Mouse (Mus musculus) liver, embryonic 14.5 days (tissue): ENCODE data around the gene Des. TPM values are rescaled to one million over a fixed set of nuclear protein-coding genes. Genes with fewer than 3 reads are reported as not detected.

Experiments used
- ATAC-seq: fragments of 200-750 bp; cut with Nextera tagmentation; 2 replicates; pipeline ENCODE4 v1.8.0; 2017; ENCODE audit warnings: moderate number of reproducible peaks, mild to moderate bottlenecking, moderate library complexity; ENCODE audit not compliant: insufficient read depth
- DNase-seq, 3 experiments: peaks; one replicate each; pipeline ENCODE4 v3.0.0-alpha.2; 2012 to 2013; ENCODE audit warnings: low read depth in 3 of 3, low spot score in 3 of 3
- H3K27ac ChIP-seq: fragments of 300-500 bp; sonication (generic); 2 replicates; pipeline ENCODE4 v1.5.1; 2014; ENCODE audit warnings: moderate library complexity, mild to moderate bottlenecking, control low read depth, inconsistent platforms
- H3K27me3 ChIP-seq: fragments of 300-500 bp; sonication (generic); 2 replicates; pipeline ENCODE4 v1.6.1; 2014; ENCODE audit warnings: mild to moderate bottlenecking, low read length, moderate library complexity; ENCODE audit not compliant: control insufficient read depth, insufficient read depth
- H3K36me3 ChIP-seq: fragments of 300-500 bp; sonication (generic); replicated peaks from 2 replicates; pipeline ENCODE4 v1.6.1; 2014; ENCODE audit warnings: low read depth; ENCODE audit not compliant: control insufficient read depth, insufficient read depth
- H3K4me1 ChIP-seq, 2 experiments: fragments of 200-500 bp in 1 of 2; fragments of 300-500 bp in 1 of 2; sonication (generic) in 1 of 2; replicated peaks; 2 replicates each; pipeline ENCODE4 v1.6.1; 2012 to 2014; ENCODE audit warnings: antibody characterized with exemption in 1 of 2, inconsistent platforms in 1 of 2, low read length in 1 of 2; ENCODE audit not compliant: control insufficient read depth in 2 of 2, insufficient read depth in 2 of 2
- H3K4me2 ChIP-seq: fragments of 300-500 bp; sonication (generic); 2 replicates; pipeline ENCODE4 v1.6.1; 2014; ENCODE audit warnings: low read depth, mild to moderate bottlenecking, control low read depth, moderate library complexity
- H3K4me3 ChIP-seq, 2 experiments: fragments of 200-500 bp in 1 of 2; fragments of 300-500 bp in 1 of 2; sonication (generic) in 1 of 2; 2 replicates each; pipeline ENCODE4 v1.5.1; 2012 to 2014; ENCODE audit warnings: low read depth in 2 of 2, low read length in 2 of 2, mild to moderate bottlenecking in 2 of 2, control low read depth in 1 of 2, inconsistent platforms in 1 of 2, moderate library complexity in 1 of 2; ENCODE audit not compliant: insufficient read depth in 1 of 2
- H3K9ac ChIP-seq: fragments of 300-500 bp; sonication (generic); replicated peaks from 2 replicates; pipeline ENCODE4 v1.6.1; 2014; ENCODE audit warnings: mild to moderate bottlenecking, control low read depth, moderate library complexity
- H3K9me3 ChIP-seq: fragments of 300-500 bp; sonication (generic); 2 replicates; pipeline ENCODE4 v1.6.1; 2016; ENCODE audit warnings: low read length, mixed read lengths; ENCODE audit not compliant: control insufficient read depth
- CTCF ChIP-seq: IDR thresholded peaks from 2 replicates; pipeline ENCODE4 v1.5.1; 2016; ENCODE audit warnings: antibody characterized with exemption, low read depth, control low read depth
- EP300 ChIP-seq: IDR thresholded peaks from 2 replicates; pipeline ENCODE4 v1.6.1; 2016; ENCODE audit warnings: antibody characterized with exemption, low read depth
- WGBS: fragments of 180-500 bp; shearing (Covaris S2); extraction: QIAGEN DNeasy Blood & Tissue Kit; methylation state at CpG from one replicate; pipeline ENCODE4 v1.1.7; 2014; ENCODE audit not compliant: insufficient replicate concordance; 5-methylcytosine and 5-hydroxymethylcytosine counted together
- polyA plus RNA-seq, 2 experiments: library from polyadenylated mRNA; depleted of rRNA in 1 of 2; stranded (reverse) in 1 of 2; unstranded in 1 of 2; fragments of >200 nt; fragmentation: Nextera tagmentation in 1 of 2; extraction: Ambion mirVana in 1 of 2; gene quantifications; 2 replicates each; pipeline versions ENCODE4 v1.2.1 to v1.2.3; 2012 to 2014

Des gene
- polyA plus RNA-seq, 2 experiments = 1.1 to 1.4 TPM

DNA sequence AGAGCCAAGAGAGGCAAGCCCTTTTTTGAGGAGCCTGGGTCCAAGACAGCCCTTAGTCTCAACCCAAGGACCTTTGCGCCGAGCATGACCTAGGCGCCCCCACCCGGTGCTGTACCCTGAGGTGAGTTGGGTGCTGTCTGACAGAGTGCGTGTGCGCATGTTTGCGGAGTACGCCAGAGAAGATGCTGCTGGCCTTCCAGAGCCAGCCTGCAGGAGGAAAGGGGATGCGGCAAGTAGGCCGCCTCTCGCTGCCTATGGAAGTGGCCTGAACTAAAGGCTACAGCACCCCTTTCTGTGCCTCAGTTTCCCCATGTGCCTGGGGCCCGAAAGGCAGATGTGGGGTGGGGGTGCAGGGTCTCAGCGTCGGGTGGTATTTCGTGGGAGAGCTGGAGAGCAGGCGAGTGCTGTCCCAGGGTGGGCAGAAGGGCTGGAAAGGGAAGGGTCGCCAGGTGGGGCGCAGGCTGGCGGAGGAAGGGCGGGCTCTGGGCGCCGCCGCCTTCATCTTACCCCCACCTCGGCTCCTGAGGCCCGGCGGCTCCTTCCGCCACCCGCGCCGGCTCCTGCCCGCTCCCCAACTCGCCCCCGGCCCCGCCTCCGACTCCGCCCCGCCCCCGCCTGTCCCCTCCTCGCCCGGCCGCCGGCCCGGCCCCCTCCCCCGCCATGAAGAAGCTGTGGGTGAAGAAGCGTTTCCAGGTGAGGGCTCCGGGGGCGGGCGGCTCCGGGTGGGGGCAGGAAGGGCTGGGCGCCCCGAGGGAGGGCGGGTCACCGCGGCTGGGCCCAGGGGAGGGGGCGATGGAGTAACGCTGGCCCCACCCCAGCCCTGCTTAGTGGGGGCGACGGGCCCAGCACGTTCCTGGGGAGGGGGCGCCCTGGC, 21.6 kb downstream of the Des start:
- Histone ChIP-seq H3K4me1 (no peaks in the 10 kb centered on the region), H3K9me3 (no peaks in the 10 kb centered on the region), H3K4me2 (peak overlapping the region; percentile 54), H3K4me3 (peak overlapping the region in 1 of 2 experiments; percentile 19; a peak in 2 of 4 replicates), H3K27me3 (peaks cover 28% of the 10 kb centered on the region), H3K27ac (no peak overlapping the region), H3K9ac (no peak overlapping the region), H3K36me3 (no peaks in the 10 kb centered on the region)
- DNase-seq = no peak
- ATAC-seq = no peak
- no peak for TF ChIP-seq EP300
- TF ChIP-seq CTCF = no peak
- 5% methylated on average over 47 of the region's 60 CpGs for WGBS

DNA sequence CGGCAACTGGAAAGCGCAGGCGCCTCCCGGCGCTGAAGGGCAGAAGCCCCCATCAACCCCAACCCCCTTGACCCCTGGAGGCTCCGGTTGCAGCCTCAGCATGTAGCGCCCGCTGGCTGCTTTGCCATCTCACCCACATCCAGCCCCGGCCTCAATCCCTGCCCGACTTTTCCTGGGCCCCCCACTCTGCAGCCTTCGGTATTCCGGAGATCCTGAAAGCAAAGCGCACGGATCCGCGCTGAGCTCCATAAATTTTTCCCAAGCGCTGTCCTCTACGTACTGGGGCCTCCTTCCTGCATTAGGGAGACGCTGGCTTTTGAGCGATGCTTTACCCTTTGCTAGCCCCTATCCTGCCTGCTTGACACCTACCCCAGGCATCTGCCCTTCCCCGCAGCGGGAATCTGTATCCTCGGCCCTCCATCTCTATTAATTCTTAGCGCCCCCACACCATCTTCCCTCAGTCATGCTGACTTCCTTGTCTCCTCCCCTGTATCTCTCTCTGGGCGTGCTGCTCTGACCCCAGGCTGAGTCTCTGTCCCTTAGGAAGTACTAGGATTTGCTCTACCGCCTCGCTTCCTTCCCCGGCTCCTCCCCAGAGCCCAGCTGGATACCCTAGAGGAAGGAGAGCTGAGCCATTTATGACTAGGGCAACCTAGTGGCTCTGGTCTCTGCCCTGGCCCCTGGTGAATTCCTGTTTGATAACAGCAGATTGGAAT, 22.4 kb downstream of the Des start:
- Histone ChIP-seq H3K4me2 (peak overlapping the region; percentile 54), H3K27ac (no peak overlapping the region), H3K4me1 (no peaks in the 10 kb centered on the region), H3K36me3 (no peaks in the 10 kb centered on the region), H3K4me3 (peak overlapping the region in 1 of 2 experiments; percentile 19; a peak in 2 of 4 replicates), H3K9me3 (no peaks in the 10 kb centered on the region), H3K9ac (no peak overlapping the region), H3K27me3 (peaks cover 36% of the 10 kb centered on the region)
- ATAC-seq (no peak), DNase-seq (no peak)
- 3% methylated on average over 28 of the region's 28 CpGs for WGBS
- TF ChIP-seq CTCF = no peak
- no peak for TF ChIP-seq EP300

DNA sequence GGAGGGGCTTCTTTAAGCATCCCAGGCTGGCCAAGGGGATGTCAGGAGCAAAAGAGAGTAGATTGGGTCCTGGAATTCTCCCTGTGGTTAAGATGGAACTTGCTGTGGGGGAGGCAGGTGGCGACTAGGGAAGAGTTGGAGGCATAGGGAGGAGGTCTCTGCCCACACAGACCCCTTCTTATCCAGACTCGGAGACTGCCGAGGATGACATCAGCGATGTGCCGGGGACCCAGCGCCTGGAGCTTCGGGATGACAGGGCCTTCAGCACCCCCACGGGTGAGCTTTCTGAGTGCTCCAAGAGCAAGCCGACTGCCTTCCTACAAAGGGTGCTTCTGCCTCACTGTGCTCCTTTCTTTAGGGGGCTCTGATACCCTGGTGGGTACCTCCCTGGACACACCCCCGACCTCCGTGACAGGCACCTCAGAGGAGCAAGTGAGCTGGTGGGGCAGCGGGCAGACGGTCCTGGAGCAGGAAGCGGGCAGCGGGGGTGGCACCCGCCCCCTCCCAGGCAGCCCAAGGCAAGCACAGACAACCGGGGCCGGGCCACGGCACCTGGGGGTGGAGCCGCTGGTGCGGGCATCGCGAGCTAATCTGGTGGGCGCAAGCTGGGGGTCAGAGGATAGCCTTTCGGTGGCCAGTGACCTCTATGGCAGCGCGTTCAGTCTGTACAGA, 24.5 kb downstream of the Des start:
- ATAC-seq = no peak
- 69% methylated on average over 27 of the region's 27 CpGs for WGBS
- H3K27me3 ChIP-seq = peaks cover 57% of the 10 kb centered on the region

DNA sequence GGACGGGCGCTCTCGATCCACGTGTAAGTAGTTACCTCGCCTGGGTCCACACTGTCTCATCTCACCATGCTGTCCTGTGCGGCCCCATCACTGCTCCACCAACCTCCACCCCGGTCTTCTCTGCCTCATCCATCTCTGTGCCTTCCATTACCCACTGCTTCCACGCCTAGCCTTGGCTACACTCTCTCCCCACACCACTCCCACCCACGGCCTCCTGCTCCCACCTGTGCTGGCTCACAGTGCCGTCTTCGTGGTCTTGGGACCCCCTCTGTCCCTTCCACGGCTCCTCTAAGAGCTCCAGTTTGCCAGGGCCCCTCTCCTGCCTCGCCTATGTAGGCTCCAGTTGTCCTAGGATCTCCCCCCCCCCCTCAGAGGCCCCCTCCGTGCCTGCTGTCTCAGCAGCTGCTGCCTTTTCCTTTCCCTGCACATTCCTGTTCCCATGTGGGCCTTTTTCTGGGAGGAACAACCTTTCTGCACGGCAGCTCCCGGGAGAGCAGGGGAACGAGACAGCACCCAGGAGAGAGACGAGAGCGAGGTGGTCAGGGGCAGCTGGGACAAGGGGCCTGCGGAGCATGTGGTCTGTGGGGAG, 25.1 kb downstream of the Des start:
- H3K4me2 ChIP-seq = no peak overlapping the region
- DNase-seq (no peak), ATAC-seq (no peak)
- H3K9ac ChIP-seq = no peak overlapping the region
- no peaks in the 10 kb centered on the region for H3K36me3 ChIP-seq
- H3K9me3 ChIP-seq = no peaks in the 10 kb centered on the region
- TF ChIP-seq EP300 (no peak), CTCF (no peak)
- no peak overlapping the region for H3K4me3 ChIP-seq
- 55% methylated on average over 20 of the region's 20 CpGs for WGBS
- peaks cover 63% of the 10 kb centered on the region for H3K27me3 ChIP-seq
- H3K4me1 ChIP-seq = no peaks in the 10 kb centered on the region
- no peak overlapping the region for H3K27ac ChIP-seq

More for the DNA sequence above, 24.5 kb downstream of the Des start:
- Histone ChIP-seq H3K9ac (no peak overlapping the region), H3K36me3 (no peaks in the 10 kb centered on the region), H3K9me3 (no peaks in the 10 kb centered on the region), H3K4me1 (no peaks in the 10 kb centered on the region), H3K4me2 (no peak overlapping the region), H3K27ac (no peak overlapping the region), H3K4me3 (no peak overlapping the region)
- DNase-seq = no peak
- no peak for TF ChIP-seq EP300
- TF ChIP-seq CTCF = no peak
